Mouse (Mus musculus) frontal cortex, postnatal 36 days (tissue): ENCODE data around the gene Sorbs1.
"Not testable (repeated sequence)": the region's sequence is repeated elsewhere in the genome, so short reads cannot be mapped to it uniquely, and the experiment has no call there.

Source experiments
- DNase-seq, 2 experiments: peaks; one replicate each; pipeline ENCODE4 v3.0.0; 2022; ENCODE audit warnings: low spot score in 2 of 2

The Sorbs1 gene

DNA sequence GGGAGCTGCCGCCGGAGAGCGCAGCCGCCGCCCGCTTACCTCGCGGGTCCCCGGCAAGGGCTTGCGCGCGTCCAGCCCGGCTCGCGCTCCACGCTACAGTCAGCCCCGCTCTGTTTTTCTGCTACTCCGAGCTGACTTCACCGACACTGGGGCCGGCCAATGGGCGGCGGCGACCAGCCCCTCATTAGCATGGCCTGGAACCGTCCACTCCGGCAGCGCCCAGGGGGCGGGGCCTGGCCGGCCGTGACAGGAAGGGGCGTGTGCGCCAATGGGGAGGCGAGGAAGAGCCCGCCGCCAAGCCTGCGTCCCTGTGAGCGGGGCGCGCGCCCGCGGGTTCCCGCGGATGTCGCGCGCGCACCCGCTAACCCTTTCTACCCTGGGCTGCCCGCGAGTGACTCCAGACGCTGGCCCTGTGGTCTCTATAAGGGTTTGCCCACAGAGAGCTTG is at the start of gene Sorbs1:
Sorbs1 (minus strand) TSS at position 148 of the 447 bp plus-strand sequence.
- DNase-seq, result peak; percentile 94 to 97

DNA sequence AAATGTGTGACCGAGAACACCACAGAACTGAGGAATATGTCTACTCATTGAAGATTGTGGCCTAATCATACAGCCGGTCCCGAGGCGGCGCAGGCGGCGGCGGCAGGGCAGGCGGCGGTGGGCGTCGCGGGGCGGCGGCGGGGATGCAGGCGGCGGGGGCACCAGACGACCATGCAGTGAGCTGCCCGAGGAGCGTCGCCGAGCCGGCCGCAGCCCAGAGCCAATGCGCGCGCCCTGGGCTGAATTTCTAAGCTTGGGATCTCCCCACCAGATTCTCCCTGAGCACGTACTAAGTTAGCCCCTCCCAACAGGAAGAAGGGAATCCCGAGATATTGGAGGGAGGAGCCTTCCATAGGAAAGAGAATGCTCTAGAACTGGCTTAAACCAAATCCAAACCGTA is 47.9 kb upstream of the Sorbs1 start:
- DNase-seq, result not testable (repeated sequence)

DNA sequence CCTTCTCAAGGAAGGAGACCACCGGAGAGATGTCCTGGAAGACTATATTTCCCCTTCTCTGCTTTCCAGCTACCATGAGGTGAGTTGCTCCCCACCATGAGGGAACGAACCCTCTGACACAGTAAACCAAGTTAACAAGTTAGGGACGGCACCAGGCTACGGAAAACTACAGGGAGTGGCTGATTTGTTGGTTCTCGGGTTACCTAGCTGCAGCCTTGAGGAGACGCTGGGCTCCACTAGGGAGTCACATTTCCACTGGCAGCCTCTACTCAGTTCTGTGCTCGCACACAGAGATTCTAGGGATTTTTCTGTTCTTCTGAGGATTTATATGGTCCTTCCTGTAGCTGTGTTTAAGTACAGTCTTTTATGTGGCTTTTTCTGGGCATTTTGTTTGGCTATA is 42.5 kb upstream of the Sorbs1 start:
- DNase-seq, result no peak

DNA sequence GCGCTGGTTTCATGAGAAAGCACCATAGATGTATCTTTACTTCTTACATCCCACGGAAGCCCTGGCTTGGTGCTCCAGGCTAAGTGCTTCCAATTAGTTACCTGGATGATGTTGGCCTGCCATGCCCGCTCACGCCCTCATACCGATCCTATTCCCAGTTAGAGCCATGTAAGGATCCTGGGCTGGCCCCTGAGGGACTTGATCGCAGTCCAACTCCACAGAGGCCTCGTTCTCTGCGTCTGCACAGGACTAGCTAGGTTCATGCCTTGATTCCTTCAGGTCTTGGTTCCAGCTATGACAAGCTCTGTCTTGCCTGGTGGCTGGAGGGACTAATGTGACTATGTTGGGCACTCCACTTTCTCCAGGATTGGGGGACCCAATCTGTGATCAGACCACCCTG is 41.6 kb upstream of the Sorbs1 start:
- DNase-seq, result no peak

DNA sequence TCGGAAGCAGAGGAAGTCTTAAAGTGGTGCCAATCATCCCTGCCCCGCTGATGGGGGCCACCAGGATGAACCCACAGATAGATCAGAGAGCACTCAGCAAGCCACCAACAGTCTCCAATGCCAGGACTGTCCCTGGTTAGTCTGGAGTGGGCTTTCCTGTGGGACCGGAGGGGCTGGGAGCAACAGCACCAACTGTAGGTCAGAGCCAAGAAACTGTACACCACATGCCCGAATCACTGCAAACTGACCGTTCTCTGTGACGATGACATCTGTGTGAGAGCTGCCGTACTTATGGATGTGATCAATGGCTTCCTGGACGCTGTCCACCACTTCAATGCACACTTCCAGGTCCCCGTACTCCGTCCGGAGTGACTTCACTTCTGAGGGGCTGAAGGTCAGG is 40.8 kb upstream of the Sorbs1 start:
- no peak for DNase-seq

DNA sequence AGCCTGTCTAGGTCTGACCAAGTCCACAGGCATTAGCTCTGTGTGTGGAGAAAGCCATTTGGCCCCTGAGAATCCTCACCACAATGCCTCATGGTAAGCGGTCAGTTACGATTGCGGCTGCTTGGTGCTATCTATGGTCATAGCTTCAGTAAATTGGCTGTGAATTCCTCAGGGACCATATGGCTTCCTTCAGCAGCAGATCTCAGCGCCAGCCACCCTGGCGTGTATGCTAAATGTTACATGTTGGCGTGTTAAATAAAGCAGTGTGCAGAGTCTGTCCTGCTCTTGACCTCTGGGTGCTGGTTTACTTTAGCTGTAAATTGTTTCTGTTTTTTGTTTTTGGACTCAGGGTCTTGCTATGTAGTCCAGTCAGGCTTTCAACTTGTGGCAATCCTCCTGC is 40.3 kb upstream of the Sorbs1 start:
- peak in 1 of 2 experiments; percentile 28 for DNase-seq

DNA sequence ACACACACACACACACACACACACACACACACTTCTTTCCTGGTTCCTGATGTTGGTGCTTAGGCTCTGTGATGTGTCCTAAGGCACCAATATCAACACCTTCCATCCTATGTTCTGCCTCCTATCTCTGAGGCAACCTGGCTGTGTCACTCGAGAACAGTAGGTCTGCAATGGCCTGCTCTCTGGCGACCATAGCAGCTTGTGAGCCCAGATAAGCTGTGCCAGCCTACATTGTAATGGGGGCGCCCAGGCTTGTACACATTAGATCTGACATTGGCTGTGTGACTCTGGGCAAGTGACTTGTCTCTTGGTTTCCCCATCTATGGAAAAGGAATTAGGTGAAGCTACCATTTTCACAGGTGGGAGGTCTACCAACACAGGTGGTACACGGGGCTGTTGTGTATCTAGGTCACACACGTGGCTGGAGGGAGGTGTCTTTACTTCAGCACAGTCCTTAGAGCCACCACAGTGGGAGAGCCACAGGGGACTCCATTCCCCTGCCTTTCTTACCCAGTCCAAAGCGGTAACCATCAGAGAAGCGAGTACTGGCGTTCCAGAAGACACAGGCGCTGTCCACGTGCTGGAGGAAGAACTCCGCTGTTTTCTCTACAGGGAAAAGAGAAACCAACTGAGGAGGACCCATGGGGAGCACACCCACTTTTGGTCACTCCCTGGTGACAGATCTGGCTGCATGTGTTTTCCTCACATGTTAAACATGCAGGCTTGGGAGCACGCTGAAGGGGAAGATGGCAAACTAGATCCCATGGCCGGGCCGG is 39.6 kb upstream of the Sorbs1 start:
- DNase-seq, result no peak

DNA sequence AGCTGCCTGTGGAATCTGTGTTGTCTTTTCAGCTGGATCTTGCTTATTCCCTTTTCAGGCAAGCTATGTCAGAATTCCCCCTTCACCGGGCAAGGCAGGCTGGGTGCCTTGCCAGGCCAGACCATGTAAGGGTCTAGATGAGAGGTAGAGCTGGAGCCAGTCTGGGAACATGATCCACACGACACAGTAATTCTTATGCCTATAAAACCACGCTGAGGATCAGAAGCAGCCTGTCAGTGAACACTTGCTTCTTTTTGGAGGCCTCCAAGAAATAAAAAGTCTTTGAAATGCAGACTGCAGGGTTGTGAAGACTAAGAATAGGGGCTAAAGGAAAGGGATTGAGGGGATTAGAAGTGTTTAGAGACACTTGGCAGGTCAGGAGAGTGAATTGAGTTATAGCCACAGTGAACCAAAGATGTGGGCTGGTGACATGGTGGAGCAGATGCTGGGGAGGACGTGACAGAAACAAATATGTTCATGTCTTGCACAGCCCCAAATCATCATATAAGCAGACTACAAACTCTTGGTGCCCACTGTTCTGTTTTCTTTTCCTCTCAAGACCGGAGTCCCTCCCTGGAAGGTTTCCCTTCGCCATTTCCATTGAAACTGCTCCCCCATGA is 36.0 kb upstream of the Sorbs1 start:
- DNase-seq, result peak in 1 of 2 experiments; percentile 38

DNA sequence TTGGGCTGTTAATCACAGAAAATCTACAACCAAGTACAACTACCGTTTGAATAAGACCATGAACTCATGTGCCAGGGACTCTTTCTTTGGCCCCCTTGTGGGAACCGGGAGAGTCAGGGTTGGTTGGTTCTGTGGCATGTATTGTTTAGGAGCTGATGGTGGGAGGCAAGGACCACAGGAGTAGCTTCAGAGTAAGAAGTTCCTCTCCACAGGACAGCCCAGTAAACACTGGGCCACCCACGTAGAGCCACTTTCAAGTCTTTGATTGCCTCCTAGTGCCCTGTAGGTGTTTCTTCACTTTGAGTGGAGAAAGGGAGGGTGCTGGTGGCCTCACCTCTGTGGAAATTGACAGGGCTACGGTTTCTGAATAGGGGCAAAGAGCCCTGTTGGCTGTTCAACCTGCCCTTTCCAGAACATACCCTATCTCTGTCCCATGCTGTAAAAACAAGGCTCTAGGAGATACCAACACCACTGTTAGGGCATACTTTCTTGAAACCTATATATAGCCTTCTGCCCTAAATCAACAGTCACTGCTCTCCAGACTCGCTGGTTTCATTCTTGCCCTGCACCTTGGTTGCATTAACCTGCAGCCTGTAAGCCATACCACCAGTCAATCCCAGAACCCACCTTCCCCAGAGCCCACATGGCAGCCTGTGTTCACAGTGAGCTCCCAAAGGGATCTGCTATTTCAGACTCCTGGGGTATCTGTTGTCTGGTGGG is 35.4 kb upstream of the Sorbs1 start:
- DNase-seq, result no peak

DNA sequence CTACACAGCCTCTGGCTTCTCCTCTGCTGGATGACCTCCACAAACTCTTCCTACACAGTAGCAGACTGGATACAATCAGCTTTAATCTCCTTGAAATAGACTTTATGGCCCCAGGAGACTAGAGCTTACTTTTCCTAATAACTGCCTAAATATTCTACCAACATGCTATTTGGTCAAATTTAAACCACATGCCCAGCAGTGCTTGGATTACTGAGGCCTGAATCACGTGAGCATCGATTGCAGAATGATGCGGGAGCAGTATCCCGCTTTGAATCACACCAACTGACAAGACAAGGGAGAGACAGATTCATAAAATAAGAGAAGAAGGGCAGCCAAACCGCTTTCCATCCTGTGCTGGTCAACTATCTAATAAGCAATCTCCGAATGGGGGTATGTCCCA is 34.8 kb upstream of the Sorbs1 start:
- DNase-seq, result no peak

DNA sequence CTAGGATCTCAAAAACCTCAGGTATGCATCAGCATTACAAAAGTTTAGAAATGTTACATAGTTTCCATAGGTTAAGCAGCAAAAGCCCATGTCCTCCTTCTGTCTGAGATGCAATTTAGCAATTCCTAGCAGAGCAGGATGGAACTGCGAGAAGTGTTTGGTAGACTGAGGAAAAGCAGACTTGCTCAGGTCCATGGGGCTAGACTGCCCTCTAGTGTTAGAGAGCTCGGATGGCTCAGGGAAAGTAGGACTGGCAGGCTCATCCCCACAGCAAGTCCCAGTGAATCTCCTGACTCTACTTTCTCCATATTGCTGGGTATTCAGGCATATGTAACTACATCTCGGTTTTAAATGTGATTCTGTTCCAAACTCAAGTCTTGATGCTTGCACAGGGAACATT is 31.3 kb upstream of the Sorbs1 start:
- peak; percentile 58 to 73 for DNase-seq

DNA sequence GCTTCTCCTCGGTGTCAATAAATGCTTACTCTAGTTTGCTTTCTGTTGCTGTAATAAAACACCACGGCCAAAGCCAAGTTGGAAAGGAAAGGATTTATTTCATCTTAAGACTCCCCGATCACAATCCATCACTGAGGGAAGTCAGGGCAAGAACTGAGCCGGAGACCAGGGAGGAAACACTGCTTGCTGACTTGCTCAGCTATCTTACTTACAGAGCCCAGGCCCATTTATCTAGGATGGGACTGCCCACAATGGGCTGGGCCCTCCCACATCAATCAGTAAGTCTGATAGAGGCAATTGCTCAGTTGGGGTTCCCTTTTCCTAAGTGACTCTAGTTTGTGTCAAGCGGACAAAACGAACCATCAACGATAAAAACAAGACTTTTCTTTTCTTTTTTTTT is 29.2 kb upstream of the Sorbs1 start:
- no peak for DNase-seq

DNA sequence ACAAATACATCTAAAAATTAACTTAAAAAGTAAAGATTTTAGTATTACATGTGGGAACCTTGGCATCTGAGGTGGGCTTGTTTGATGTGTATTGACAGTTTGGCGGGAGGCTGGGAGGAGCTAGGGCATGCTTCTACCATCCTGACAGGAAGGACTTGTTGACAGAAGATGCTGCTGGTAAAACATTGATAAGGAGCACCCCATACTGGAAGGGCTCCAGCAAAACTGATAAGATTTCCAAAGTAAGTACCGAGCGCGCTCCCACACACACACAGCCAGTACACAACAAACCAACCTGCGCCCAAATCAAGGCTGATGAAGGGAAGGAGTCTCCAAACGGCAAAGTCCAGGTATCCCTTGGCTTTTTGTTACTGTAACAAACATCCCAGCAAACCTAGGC is 22.9 kb upstream of the Sorbs1 start:
- no peak for DNase-seq

DNA sequence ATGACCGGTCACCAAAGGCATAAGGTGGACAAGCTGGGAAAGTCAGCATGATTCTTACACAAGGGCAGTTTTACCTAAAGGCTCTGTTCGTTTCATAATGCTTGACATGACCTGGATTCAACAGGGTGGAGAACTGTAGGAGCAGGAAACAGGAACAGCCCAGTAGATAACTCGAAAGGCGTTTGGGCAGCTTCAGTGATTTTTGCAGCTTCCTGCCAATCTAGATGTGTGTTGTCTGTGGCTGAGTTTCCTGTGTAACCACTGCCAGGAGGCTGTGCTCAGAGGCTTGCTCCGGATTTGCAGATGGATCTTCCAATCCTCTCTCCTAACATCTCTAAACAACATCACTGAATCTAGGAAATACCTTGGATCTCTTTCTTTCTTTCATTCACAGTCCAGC is 18.9 kb upstream of the Sorbs1 start:
- no peak for DNase-seq

DNA sequence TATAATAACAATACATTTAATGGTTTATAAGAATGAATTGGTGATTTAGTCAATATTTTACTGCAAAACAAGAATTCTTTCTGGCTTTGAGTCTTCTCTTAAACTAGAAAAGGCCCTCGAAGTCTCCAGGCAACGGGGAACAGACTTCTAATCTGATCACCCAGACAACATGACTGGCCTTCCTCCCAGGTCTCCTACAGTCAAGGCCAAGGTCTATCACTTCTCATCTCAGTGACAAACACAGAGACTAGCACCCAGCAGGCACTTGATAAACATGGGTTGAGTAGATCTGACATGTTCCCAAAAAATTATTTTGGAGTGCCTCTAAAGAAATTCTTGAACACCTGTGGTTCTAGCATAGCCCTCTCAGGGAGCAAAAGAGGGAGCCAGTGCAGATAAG is 16.7 kb upstream of the Sorbs1 start:
- no peak for DNase-seq

DNA sequence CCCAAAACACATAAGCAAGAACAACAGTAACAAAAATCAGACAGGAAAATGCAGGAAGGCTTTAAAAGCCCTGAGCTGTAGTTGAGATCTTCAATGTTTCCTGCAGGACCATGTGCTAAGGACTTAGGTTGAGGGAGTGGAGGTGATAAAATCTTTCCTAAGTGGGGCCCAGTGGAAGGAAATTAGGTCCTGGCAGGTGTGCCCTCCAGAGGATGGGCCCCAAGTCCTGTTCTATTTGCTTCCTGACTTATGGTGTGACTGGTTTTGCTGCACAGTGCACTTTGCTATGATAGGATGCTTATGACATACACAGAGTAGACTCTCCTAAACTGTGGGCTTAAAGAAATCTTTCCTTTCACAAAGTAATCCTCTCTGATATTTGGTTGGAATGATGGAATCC is 14.7 kb upstream of the Sorbs1 start:
- DNase-seq, result no peak

DNA sequence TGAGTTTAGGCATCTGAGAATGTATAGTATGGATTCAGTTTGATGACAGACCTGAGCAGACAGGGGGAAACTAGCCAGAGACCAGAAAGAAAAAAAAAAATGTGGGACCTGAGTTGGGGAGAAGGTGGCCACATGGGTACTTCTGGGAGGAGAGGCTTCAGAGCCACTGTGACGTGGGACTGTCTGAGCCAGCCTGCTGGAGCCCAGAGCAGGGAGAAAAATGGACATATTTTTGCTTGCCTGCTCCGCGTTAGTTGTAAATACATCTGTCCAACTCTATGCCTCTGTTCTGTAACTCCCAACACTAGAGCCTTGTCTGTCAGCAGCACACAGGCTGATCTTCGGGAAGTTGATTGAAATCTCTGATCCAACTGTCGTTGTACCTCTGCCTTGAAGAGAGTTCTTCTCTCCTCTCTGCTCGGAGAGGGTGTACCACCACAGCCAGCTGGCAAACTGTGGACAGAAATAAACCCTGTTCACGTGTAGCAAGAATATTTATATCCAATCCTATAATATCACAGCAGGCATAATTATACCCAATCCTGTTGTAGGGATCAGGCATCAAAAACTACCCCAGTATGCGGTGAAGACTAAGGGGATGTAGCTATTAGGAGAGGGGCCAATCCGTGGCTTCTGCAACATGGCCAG is 12.9 kb upstream of the Sorbs1 start:
- DNase-seq, result no peak

DNA sequence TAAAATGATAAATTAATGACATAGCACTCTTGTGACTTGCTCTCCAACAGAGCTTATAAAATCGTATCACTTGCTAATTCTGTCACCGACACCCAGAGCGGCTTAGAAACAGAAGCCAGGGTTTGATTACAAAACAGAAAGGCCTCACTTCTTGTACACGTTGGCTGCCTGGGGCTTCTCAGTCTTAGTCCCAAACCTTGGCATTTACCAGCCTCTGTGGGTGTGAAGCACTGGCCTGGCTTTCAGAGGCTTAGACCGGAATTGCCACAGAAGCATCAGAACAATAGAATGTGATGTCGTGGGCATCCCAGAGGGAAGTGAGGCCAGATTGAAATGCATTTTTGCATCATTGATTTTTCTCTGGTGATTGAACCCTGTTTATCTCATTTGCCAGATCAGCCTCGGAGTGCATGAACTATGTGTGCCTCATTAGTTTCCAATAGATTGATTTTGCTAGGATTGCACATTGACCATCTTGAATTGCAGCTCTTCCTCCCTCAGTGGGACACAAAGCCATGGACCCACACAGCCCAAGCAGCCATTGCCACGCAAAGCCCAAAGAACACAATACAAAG is 9.9 kb upstream of the Sorbs1 start:
- no peak for DNase-seq

DNA sequence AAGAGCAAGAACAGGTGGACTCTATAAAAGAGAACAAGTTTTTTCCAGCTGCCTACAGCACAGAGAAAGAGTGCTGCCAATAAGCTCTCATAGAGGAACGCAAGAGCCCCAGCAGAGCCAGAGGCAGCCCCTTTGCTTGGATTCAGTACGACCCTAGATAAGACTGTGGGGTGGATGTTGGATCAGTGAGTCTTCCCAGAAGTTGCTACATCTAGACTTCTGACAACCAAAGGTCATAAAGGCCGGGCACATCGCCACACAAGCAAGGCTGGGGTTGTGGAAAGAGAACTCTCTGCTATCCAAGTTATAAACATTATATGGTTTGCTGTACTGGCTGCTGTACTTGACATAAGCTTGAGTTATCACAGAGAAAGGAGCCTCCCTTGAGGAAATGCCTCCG is 6.8 kb upstream of the Sorbs1 start:
- DNase-seq, result no peak

DNA sequence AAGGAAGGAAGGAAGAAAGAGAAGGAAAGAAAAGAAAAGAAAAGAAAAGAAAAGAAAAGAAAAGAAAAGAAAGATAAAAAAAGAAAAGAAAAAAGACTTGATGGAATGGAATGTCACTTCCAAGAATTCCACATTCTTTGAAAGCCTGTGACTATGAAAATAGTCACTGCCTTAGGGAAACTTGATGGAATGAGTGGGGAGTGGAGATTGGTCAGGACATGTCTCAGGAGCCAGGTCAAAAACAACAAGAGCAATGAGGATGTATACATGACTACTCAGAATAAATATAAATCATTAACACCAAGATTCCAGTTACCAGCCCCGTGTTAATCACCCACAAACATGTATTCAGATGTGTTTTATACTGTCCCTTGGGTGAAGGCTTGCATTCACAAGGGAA is 5.1 kb upstream of the Sorbs1 start:
- no peak for DNase-seq

DNA sequence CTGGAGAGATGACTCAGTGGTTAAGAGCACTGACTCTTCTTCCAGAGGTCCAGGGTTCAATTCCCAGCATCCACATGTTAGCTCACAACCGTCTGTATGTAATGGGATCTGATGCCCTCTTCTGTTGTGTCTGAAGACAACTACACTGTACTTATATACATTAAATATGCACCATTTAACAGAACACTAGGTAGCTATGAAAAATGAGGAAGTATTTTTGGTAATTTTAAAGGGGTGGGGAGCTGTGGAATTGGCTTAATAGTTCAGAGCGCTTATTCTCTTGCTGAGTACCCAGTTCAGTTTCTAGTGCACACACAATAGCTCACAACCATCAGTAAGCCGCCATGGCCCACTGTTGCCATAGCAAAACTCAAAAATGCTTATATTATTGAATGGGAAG is 2.0 kb upstream of the Sorbs1 start:
- DNase-seq, result no peak

DNA sequence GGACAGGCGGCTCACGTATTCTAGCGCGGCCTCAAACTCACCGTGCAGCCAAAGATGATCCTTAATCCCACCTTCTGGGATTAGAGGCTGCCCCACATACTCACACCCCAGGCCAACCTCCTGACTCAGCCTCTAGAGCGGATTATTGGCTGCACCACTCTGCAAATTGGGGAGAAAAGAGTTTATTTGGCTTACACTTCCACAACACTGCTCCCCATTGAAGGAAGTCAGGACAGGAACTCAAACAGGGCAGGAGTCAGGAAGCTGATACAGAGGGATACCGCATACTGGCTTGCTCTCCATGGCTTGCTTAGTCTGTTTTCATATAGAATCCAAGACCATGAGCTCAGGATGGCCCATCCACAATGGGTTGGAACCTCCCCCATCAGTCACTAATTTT is 797 bp upstream of the Sorbs1 start:
- no peak for DNase-seq
